Mouse (Mus musculus) MEL (cell line): ENCODE measurements around the gene Platr25. TPM values are rescaled to one million over a fixed set of nuclear protein-coding genes. Genes with fewer than 3 reads are reported as not detected.
"Not testable (repeated sequence)": the region's sequence is repeated elsewhere in the genome, so short reads cannot be mapped to it uniquely, and the experiment has no call there.

Experiments used
- DNase-seq: peaks from one replicate; pipeline ENCODE4 v3.0.0; 2011; ENCODE audit warnings: low read depth, low spot score
- H3K27ac ChIP-seq: 2 replicates; pipeline ENCODE4 v1.5.1; 2012; ENCODE audit warnings: low read depth, mild to moderate bottlenecking, control low read depth, low read length, moderate library complexity; ENCODE audit not compliant: control insufficient read depth
- H3K27me3 ChIP-seq, 2 experiments: fragments of 150-350 bp in 1 of 2; sonication (generic) in 1 of 2; 2 replicates each; pipeline ENCODE4 v1.6.1; 2012; ENCODE audit warnings: low read length in 2 of 2, mild to moderate bottlenecking in 2 of 2, improper control_type of control experiment in 1 of 2, moderate library complexity in 1 of 2; ENCODE audit not compliant: insufficient read depth in 2 of 2, control insufficient read depth in 1 of 2
- H3K36me3 ChIP-seq, 2 experiments: 2 replicates each; pipeline ENCODE4 v1.6.1; 2012 to 2014; ENCODE audit warnings: low read length in 2 of 2, improper control_type of control experiment in 1 of 2, inconsistent platforms in 1 of 2, mild to moderate bottlenecking in 1 of 2; ENCODE audit not compliant: insufficient read depth in 2 of 2, control insufficient read depth in 1 of 2
- H3K4me1 ChIP-seq, 2 experiments: fragments of 150-350 bp in 1 of 2; sonication (generic) in 1 of 2; 2 replicates each; pipeline ENCODE4 v1.6.1; 2012; ENCODE audit warnings: low read length in 2 of 2, improper control_type of control experiment in 1 of 2, mild to moderate bottlenecking in 1 of 2; ENCODE audit not compliant: insufficient read depth in 2 of 2, control insufficient read depth in 1 of 2
- H3K4me3 ChIP-seq, 2 experiments: fragments of 150-350 bp in 1 of 2; sonication (generic) in 1 of 2; 2 replicates each; pipeline ENCODE4 v1.5.1; 2012; ENCODE audit warnings: low read depth in 2 of 2, low read length in 2 of 2, mild to moderate bottlenecking in 2 of 2, moderate library complexity in 2 of 2, control low read depth in 1 of 2, improper control_type of control experiment in 1 of 2; ENCODE audit not compliant: control insufficient read depth in 1 of 2, insufficient read depth in 1 of 2
- H3K79me2 ChIP-seq: 2 replicates; pipeline ENCODE4 v1.6.1; 2012; ENCODE audit warnings: mild to moderate bottlenecking, low read length, moderate library complexity; ENCODE audit not compliant: control insufficient read depth, poor library complexity, insufficient read depth
- H3K9ac ChIP-seq: 2 replicates; pipeline ENCODE4 v1.6.1; 2012; ENCODE audit warnings: low read depth, mild to moderate bottlenecking, control low read depth, low read length, moderate library complexity; ENCODE audit not compliant: control insufficient read depth, poor library complexity, severe bottlenecking
- H3K9me3 ChIP-seq: fragments of 150-350 bp; sonication (generic); replicated peaks from 2 replicates; pipeline ENCODE4 v1.6.1; 2012; ENCODE audit warnings: mild to moderate bottlenecking, low read length, improper control_type of control experiment, moderate library complexity; ENCODE audit not compliant: insufficient read depth
- BHLHE40 ChIP-seq: IDR thresholded peaks from 2 replicates; pipeline ENCODE4 v1.6.1; 2012; ENCODE audit warnings: low read depth, mild to moderate bottlenecking, inconsistent platforms, low read length, improper control_type of control experiment, borderline replicate concordance
- CTCF ChIP-seq, 3 experiments: IDR thresholded peaks in 2 of 3; conservative IDR thresholded peaks in 1 of 3; 2 replicates each; pipeline ENCODE4 v1.5.1; 2011 to 2012; ENCODE audit warnings: low read length in 3 of 3, low read depth in 2 of 3, mild to moderate bottlenecking in 2 of 3, improper control_type of control experiment in 1 of 3, inconsistent platforms in 1 of 3, mixed read lengths in 1 of 3, moderate library complexity in 1 of 3; ENCODE audit not compliant: control insufficient read depth in 1 of 3, insufficient read depth in 1 of 3, poor library complexity in 1 of 3, severe bottlenecking in 1 of 3
- E2F4 ChIP-seq: IDR thresholded peaks from 2 replicates; pipeline ENCODE4 v1.6.1; 2011; ENCODE audit warnings: low read depth, low read length, improper control_type of control experiment, borderline replicate concordance
- EP300 ChIP-seq, 2 experiments: IDR thresholded peaks; 2 replicates each; pipeline ENCODE4 v1.6.1; 2011; ENCODE audit warnings: improper control_type of control experiment in 2 of 2, low read length in 2 of 2, low read depth in 1 of 2, mild to moderate bottlenecking in 1 of 2
- KAT2A ChIP-seq: conservative IDR thresholded peaks from 2 replicates; pipeline ENCODE4 v1.6.1; 2012; ENCODE audit warnings: low read depth, low read length, improper control_type of control experiment, inconsistent platforms
- MAZ ChIP-seq: IDR thresholded peaks from 2 replicates; pipeline ENCODE4 v1.6.1; 2012; ENCODE audit warnings: low read depth, mild to moderate bottlenecking, inconsistent platforms, low read length, improper control_type of control experiment
- NRF1 ChIP-seq: IDR thresholded peaks from 2 replicates; pipeline ENCODE4 v1.6.1; 2014; ENCODE audit warnings: low read depth, mild to moderate bottlenecking, inconsistent platforms, low read length, improper control_type of control experiment, moderate library complexity; ENCODE audit not compliant: poor library complexity, insufficient read depth, severe bottlenecking
- POLR2A ChIP-seq, 2 experiments: IDR thresholded peaks; 2 replicates each; pipeline ENCODE4 v1.6.1; 2011 to 2012; ENCODE audit warnings: low read length in 2 of 2, mild to moderate bottlenecking in 2 of 2, control low read depth in 1 of 2, improper control_type of control experiment in 1 of 2, low read depth in 1 of 2, moderate library complexity in 1 of 2; ENCODE audit not compliant: control insufficient read depth in 1 of 2, insufficient read depth in 1 of 2, poor library complexity in 1 of 2
- RAD21 ChIP-seq: IDR thresholded peaks from 2 replicates; pipeline ENCODE4 v1.6.1; 2011; ENCODE audit warnings: mild to moderate bottlenecking, low read depth, low read length, improper control_type of control experiment
- SMC3 ChIP-seq: IDR thresholded peaks from 2 replicates; pipeline ENCODE4 v1.6.1; 2011; ENCODE audit warnings: low read depth, low read length, improper control_type of control experiment
- TBP ChIP-seq: IDR thresholded peaks from 2 replicates; pipeline ENCODE4 v1.8.0; 2011; ENCODE audit warnings: low read depth, low read length, improper control_type of control experiment
- UBTF ChIP-seq: IDR thresholded peaks from 2 replicates; pipeline ENCODE4 v1.6.1; 2012; ENCODE audit warnings: low read depth, mild to moderate bottlenecking, inconsistent platforms, low read length, improper control_type of control experiment, moderate library complexity, borderline replicate concordance; ENCODE audit not compliant: insufficient read depth
- ZC3H11A ChIP-seq: IDR thresholded peaks from 2 replicates; pipeline ENCODE4 v1.6.1; 2012; ENCODE audit warnings: low read depth, mild to moderate bottlenecking, inconsistent platforms, low read length, improper control_type of control experiment
- ZNF384 ChIP-seq: IDR thresholded peaks from 2 replicates; pipeline ENCODE4 v1.6.1; 2012; ENCODE audit warnings: low read depth, mild to moderate bottlenecking, inconsistent platforms, low read length, improper control_type of control experiment
- polyA plus RNA-seq, 2 experiments: library from polyadenylated mRNA; stranded (reverse) in 1 of 2; unstranded in 1 of 2; fragments of >175 nt in 1 of 2; fragments of >200 nt in 1 of 2; gene quantifications; 2 replicates each; pipeline versions ENCODE4 v1.2.1 to v1.2.4; 2012; ENCODE audit warnings: low replicate concordance in 2 of 2, low read depth in 1 of 2; ENCODE audit not compliant: insufficient read length in 2 of 2, insufficient read depth in 1 of 2, missing spikeins in 1 of 2
- total RNA-seq: library from RNA; depleted of rRNA; stranded (reverse); fragments of 300-350 nt; gene quantifications from 2 replicates; pipeline ENCODE4 v1.2.3, GENCODE M21; 2012

The Platr25 gene
- total and polyA plus RNA-seq, 3 experiments, result 5.5 to 247 (median 7.3) TPM

DNA sequence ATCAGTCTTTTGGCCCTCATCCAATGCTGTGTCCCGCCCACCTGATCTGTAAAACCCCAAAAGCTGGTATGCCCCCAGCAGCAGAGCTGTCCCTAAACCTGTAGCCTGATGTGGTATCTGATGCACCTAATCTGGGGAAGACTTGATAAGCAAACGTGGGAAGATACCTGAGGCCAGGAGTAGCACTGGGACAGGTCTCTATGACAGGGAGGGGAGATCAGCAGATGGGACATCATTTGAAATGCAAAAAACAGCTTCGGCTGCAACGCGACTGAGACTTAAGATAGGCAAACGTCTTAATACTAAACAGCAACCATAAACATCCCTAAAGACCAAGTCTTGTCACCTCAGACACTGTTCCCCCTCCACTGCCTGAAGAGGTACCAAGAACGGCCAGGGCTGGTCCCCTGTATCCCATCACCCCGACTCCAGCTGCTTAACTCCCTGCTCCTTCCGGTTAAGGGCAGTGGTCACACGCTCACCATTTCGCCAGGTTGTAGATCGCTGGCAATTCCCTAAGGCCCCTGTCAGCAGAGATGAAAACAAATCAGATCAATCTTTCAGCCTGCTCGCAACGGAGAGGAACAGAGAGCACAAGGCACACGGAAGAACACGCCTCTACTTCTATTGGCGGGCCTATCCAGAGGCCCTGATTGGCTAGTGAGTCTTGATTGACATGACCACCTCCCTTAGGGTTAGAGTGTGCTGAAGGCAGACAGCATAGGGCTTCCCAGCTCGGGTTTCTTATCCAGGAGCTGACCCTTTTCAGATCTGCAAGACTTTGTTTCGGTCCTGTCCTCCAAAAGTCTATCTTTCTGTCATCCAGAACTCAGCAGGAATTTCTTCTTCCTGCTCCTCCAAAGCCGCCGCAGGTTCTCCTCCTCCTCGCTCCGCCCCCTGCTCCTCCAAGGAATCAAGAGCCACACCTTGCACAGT lies 25.0 kb upstream of the Platr25 start, which contains the start of gene Gm5141:
Gm5141 (minus strand) TSS at position 610 of the 936 bp plus-strand sequence.
- peak in 1 of 2 experiments; percentile 26; a peak in 1 of 4 replicates for TF ChIP-seq POLR2A (IDR thresholded peaks at IDR 0.05; ENCODE audit: control insufficient read depth in 1 of 2, insufficient read depth in 1 of 2, low read depth in 1 of 2, low read length in 2 of 2, poor library complexity in 1 of 2)
- peak within 1 kb of the TSS; percentile 73 to 87 for H3K4me3 ChIP-seq
- H3K27ac ChIP-seq, result peak within 1 kb of the TSS; percentile 59
- peak within 1 kb of the TSS; percentile 84 for H3K9ac ChIP-seq
- H3K9me3 ChIP-seq, H3K79me2 ChIP-seq, H3K4me1 ChIP-seq, H3K36me3 ChIP-seq, H3K27me3 ChIP-seq: not testable (repeated sequence)
- DNase-seq, result peak; percentile 73

DNA sequence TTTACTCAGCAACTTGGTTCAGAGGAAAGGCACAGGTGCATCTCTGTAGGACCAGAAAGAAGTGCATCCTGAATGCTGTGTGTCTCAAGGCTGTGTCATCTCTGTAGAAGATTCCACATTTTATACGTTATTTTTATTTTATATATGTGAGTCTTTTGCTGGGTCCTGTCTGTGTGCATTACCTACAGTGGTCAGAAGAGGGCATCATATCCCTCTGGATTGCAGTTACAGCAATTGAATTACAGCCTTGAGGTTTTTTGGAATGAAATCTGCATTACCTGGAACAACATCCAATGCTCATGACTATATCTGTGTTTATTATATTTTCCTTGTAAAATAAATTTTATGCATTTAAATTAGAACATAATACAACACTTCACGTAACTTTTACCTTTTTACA lies 3.3 kb upstream of the Platr25 start:
- TF ChIP-seq ZC3H11A, result peak; percentile 68
- peak; percentile 69 for TF ChIP-seq SMC3
- TF ChIP-seq RAD21, result peak; percentile 75
- TF ChIP-seq CTCF (IDR thresholded peaks at IDR 0.05 in 2 of 3, conservative IDR thresholded peaks at IDR 0.05 in 1 of 3; ENCODE audit: control insufficient read depth in 1 of 3, insufficient read depth in 1 of 3, low read depth in 2 of 3, low read length in 3 of 3, poor library complexity in 1 of 3, severe bottlenecking in 1 of 3), result peak; percentile 36 to 70 (median 55)
- H3K79me2 ChIP-seq, result not testable (repeated sequence)
- peak; percentile 74 for DNase-seq

DNA sequence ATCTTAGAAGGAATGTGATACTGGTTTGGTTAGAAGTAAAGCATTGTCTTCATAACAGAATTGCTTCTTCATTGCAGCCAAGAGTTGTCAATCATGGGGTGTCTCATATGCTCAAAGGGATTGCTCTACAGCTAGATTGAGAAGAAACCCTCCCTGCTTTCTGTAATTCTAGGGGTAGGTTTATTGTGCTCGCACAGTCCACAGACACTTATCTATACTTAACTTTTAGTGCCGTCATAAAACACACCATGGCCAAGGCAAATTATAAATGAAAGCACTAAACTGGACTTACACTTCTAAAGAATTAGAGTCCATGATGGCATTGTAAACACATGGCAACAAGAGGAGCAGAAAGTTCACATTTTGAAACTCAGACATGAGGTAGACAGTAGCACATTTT lies 27.2 kb downstream of the Platr25 start:
- Histone ChIP-seq H3K36me3 (no peaks in the 10 kb centered on the region), H3K4me1 (no peaks in the 10 kb centered on the region), H3K27ac (no peak overlapping the region), H3K79me2 (no peaks in the 10 kb centered on the region), H3K9me3 (no peaks in the 10 kb centered on the region), H3K4me3 (no peak overlapping the region), H3K27me3 (no peaks in the 10 kb centered on the region), H3K9ac (no peak overlapping the region)
- DNase-seq, result no peak
- no peak for TF ChIP-seq KAT2A
- no peak for TF ChIP-seq BHLHE40
- no peak for TF ChIP-seq ZNF384
- TF ChIP-seq TBP, result no peak
- no peak for TF ChIP-seq ZC3H11A
- no peak for TF ChIP-seq MAZ
- TF ChIP-seq UBTF, result no peak
- TF ChIP-seq NRF1, result no peak
- TF ChIP-seq EP300 (IDR thresholded peaks at IDR 0.05; ENCODE audit: low read depth in 1 of 2, low read length in 2 of 2), result no peak
- no peak for TF ChIP-seq E2F4

More for the DNA sequence above, 3.3 kb upstream of the Platr25 start:
- H3K27me3 ChIP-seq, H3K4me3 ChIP-seq, H3K27ac ChIP-seq, H3K9me3 ChIP-seq, H3K9ac ChIP-seq, H3K4me1 ChIP-seq: not testable (repeated sequence)
- peaks cover 0 to 11% of the 10 kb centered on the region in 2 experiments; a peak in 2 of 4 replicates for H3K36me3 ChIP-seq

DNA sequence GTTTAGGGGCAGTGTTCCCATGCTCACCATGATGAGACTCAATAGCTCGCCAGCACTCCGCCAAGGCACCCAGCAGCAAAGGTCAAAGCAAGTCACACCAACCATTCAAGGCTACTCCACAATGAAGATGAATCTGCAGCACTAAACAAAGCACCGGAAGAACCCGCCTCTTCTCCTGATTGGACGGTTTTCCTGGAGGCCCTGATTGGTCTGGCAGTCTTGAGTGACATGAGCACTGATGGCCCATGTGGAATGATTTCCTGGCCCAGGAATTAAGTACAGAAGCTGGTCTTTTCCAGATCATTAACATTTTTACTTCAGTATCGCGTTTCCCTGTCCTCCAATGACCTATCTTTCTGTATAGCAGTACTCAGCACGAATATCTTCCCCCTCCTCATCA lies 47.9 kb downstream of the Platr25 start:
- not testable (repeated sequence) for H3K27me3 ChIP-seq, H3K79me2 ChIP-seq, H3K9ac ChIP-seq, DNase-seq, H3K27ac ChIP-seq, H3K4me3 ChIP-seq, H3K9me3 ChIP-seq, H3K4me1 ChIP-seq, H3K36me3 ChIP-seq

DNA sequence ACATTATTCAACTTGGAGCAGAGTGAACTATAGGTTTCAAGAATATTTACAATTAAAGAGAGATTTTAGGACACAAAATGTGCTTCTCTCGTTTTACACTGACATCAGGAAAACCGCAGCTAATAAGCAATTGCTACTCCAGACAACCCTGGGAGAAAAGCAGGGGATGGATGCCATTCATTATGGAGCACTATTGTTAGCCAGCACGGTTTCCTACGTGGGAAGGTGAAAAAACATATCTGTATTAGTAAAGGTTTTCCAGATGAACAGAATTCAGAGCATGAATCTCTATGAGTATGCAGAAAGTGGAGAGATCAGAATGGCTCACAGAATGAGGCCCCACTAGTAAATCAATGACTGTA lies 75.2 kb downstream of the Platr25 start:
- Histone ChIP-seq H3K9ac (peak overlapping the region; percentile 72), H3K27ac (peak overlapping the region; percentile 44; the same call in 1 of the 2 replicates), H3K4me3 (peak overlapping the region in 1 of 2 experiments; percentile 61; a peak in 2 of 4 replicates)
- H3K9me3 ChIP-seq, H3K36me3 ChIP-seq, H3K27me3 ChIP-seq, DNase-seq, H3K79me2 ChIP-seq, H3K4me1 ChIP-seq: not testable (repeated sequence)
